Mouse (Mus musculus) kidney, adult 18-20 months (tissue): Measurements from ENCODE around the gene Nid2.
A peak's percentile ranks its signal among the peaks of the same experiment; 100 is the strongest.

ENCODE experiments used
- DNase-seq: peaks from one replicate; pipeline ENCODE4 v3.0.0; 2021

The Nid2 gene

DNA sequence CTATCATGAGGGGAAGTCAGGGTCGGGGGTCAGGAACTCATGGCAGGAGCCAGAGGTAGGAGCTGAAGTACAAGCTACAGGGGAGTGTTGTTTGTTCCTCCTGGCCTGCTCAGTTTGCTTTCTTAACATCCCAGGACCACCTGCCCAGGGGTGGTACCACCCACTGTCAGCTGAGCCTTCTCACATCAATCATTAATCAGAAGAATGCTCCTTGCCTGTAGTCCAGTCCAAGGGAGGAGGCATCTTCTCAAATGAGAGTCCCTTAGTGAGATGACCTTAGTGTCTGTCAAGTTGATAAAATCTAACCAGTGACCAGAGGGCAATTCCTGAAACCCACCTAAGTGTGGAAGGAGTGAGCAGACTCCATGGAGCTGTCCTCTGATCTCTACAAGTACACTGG is 37.4 kb downstream of the Nid2 start:
- no peak for DNase-seq

DNA sequence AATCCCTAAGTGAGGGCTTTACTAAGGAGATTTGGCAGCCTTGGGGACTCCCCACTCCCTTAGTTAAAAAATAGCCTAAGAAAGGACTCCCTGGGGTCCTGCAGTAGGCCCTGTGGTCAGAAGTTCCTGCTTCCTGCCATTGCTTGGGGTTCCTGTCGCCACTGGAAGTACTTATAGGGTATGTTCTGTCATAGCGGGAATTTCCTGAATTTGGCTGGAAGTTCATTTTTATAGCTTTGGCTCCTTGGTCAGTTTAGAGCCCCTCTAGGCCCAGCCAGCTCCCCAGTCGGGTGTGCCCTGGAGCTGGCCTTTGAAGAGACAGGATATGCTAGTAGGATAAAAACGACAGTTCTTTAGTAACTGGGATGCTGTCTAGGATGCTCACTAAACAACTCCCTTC is 43.8 kb downstream of the Nid2 start:
- no peak for DNase-seq

DNA sequence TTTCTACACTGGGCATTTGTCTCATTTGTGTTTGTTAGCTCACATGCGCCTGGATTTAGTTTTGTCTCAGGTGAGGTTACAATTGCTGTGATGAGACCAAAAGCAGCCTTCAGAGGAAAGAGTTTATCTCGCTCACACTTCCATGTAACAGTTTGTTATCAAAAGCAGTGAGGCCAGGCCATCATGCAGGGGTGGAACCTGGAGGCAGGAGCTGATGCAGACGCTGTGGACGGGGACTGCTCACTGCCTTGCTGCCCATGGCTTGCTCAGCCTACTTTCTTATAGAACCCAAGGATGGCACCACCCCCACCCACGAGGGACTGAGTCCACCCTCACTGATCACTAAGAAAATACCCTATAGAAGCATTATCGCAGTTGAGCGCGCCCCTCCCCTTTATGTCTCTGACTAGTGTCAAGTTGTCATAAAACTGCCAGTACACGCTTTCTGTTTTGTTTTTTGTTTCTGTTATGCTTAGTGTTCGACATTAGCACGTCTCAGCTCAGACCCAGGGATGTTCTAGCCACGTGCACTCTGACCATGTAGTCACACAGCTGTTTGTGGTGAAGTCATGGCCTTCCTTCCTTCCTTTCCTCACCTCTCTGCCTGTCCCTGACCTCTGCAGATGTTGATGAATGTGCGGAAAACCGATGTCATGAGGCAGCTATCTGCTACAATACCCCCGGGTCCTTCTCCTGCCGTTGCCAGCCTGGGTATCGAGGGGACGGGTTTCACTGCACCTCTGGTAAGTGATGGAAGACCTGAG is 45.7 kb downstream of the Nid2 start:
- DNase-seq = no peak

GRCm38 (mm10) chr14:19800485-19800884 is 49.4 kb downstream of the Nid2 start:
- no peak for DNase-seq

DNA sequence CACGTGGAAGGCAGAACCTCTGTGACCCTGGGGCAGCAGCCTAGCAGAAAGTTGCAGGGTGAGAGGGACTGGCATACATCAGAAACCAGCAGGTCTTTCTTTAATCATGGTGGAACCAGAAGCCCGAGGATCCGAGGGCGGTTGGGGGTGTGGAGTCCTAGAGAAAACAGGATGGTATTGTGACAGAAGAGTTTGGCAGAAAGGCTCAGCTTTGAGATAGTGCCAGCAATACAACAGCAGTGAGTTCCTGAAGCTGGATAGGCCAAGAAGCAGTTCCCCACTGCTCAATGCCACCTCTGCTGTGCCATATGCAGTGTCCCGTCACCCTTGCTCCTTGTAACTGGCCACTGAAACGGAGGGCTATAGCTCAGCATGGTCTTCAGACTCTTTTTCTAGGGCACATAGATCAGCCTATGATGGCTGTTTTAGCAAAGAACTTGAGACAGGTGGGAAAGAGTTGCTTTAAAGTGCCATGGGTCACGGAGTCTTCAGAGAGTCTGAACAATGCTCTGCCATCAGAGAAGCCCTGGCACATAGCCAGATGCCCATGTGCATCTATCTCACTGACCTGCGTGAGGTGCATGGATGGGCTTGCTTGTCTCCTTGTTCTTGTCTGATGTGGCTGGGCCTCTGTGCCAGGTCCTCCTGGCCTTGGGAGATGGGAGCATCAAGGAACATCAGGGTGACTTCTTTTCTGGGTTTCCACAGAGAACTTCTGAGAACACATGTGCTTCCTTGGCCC is 50.6 kb downstream of the Nid2 start:
- DNase-seq = no peak

DNA sequence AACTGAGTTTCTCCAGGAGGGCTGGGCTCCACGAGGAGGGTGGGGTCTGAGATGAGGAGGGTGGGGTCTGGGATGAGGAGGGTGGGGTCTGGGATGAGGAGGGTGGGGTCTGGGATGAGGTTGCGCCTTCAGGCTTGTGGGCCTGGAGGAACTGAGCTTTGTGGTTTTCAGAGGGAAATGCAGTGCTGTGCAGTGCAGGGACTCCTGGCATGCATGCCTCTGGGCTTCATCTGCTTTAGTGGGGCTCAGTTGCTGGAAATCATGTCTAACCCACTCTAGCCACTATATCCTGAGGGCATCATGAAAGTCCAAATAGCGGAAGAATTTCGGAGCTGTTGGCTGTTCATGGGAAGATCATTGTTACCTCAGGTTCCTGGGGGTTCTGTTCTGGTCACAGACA is 52.2 kb downstream of the Nid2 start:
- no peak for DNase-seq

DNA sequence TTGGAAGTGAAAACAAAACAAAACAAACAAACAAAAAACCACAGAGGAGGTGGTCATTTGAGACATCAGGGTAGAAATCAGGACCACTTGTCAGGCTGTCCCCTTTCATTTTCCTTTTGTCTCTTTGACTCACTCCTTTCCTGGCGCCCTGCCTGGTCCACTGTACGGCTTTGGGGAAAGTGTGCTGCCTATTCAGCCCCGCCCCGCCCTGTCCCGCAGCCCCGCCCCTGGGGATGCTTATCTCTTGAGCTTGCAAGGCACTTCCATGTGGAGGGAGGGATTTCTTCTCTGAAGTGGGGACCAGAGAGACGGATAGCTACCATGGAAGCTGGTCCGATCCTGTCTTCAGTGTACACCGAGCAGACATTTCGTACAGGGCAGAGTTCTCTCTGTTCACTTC is 52.6 kb downstream of the Nid2 start:
- DNase-seq = no peak

DNA sequence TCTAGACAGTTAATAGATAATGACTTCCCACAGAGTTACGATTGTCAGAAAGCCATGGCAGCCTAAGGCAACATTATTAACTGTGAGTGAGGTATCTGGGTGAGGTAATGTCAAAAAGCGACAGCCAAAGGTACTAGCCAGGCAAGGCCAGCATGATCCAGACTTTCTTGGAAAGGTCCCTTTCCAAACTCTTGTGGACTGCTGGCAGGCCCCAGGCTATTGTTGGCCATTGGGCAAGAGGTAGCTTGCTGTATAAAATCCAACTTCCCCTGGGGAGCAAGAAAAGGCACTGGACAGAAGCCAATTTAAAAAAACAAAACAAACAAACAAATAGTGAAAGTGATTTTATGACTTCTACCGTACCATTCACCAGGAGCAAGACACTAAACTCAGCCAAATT is 56.3 kb downstream of the Nid2 start:
- DNase-seq = no peak

- DNase-seq = no peak
These were observed 56.8 kb downstream of the Nid2 start for GRCm38 (mm10) chr14:19807858-19808257.

DNA sequence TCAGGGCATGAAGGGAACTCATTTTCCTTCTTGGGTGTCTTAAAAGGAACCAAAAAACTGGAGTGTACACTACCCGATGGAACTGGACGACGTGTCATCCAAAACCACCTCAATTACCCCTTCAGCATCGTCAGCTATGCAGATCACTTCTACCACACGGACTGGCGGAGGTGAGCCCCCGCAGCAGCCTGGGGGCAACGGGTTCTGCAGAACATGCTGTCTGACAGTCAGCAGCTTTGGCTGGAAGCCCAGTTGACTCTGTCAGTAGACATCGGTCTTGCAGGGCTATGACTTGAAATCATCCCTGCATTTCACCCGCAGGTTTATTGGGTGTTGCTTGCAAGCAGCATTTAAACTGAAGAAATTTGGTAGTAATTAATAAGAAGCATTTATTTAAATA is 58.9 kb downstream of the Nid2 start:
- DNase-seq = no peak

- DNase-seq = no peak
These were observed 62.0 kb downstream of the Nid2 start for GRCm38 (mm10) chr14:19813061-19813460.

GRCm38 (mm10) chr14:19817949-19818348 is 66.9 kb downstream of the Nid2 start:
- peak; percentile 86 for DNase-seq

- no peak for DNase-seq
These were observed 70.6 kb downstream of the Nid2 start for GRCm38 (mm10) chr14:19821686-19822085.

GRCm38 (mm10) chr14:19823321-19824142 is 72.5 kb downstream of the Nid2 start, which contains the start of gene Rtraf:
Rtraf (minus strand) TSS chr14:19823824.
- peak; percentile 92 for DNase-seq

GRCm38 (mm10) chr14:19825481-19825880 is 74.4 kb downstream of the Nid2 start:
- DNase-seq = no peak

DNA sequence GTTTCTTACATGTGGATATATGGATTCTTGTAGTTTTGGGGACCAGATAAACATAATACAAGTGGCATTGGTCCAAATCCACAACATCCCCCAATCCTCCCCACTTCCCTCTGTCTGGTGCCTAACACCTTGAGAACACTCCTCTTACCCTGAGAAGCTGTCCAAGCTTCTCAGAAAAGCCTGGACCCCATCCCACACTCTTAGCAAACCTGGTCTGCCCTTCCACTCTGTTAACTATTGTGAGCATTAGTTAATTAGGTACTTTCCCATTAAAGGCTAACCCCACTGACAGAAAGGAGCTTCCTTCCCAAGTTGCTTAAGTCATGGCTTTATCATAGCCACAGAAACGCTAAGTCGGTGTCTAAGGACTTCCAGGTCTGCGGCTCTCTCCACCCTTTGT is 85.2 kb downstream of the Nid2 start:
- no peak for DNase-seq

DNA sequence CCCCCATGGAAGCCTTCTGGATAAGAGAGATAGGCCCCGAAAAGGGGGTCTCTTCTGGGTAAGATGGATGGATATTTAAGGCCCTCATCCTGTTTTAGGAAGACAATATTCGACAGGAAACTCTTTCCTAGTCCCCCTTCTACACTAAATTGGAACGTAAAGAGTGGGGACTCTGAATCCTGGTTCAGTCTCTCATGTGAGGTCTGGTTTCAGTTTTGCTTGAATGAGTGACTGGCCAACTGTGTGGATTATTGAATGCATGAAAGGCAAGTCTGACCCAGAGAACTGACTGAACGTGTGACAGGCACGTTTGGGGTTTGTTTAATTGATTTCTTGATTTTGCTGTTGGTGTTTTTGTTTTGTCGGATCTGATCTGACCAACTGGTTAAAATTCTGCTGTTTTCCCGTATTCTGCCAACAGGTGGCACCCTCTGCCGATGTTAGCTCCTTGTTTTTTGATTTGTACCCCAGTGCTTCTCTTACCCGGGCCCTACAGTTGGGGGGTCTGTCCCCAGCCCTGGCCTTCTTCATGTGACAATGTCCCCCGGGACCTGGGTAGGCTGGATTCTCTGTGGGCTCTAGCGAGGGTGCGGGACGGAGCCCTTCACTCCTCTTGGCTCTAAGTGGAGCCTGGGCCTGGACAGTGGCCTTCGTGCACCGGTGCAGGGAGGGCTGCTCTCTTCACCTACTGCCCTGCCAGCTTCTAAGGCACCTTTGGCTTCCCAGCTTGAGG is 88.7 kb downstream of the Nid2 start:
- peak; percentile 77 for DNase-seq

DNA sequence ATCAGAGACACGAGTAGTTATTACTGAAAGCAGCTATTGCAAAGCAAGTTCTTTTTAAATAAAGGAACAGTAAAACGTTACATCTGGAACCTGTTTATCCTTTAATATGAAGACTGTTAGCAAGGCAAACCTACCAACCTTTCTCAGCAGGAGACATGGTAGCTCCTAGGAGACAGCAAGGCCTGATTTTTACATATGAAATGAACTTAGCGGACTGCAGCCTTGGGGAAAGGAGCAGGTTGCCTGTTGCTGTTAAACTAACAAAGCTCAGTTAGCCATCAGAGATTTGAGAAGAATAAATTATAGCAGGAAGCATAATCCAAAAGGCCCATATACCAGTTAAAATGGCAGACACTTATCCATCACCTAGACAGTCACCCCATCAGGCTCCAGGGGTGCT is 102.4 kb downstream of the Nid2 start:
- no peak for DNase-seq

DNA sequence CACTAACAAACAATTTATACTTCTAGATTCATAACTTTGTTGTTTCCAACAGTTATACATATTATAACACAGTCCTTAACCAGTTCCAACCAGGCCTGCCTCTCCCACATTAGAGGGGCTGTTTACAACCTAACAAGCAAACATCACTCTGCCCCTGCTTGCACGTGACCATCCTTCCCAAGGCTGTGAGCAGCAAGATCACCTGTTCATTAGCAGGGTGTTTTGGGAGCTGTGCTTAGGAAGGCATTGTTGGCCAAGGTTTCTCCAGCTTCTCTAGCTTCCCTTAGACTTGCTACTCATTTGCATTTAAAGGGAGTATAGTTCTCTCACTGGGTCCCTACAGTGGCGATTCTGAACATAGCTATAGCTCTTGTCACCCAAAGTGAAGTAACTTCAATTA is 107.2 kb downstream of the Nid2 start:
- DNase-seq = no peak

GRCm38 (mm10) chr14:19858808-19859776 is 108.0 kb downstream of the Nid2 start:
- DNase-seq = peak; percentile 2

GRCm38 (mm10) chr14:19860281-19860680 is 109.2 kb downstream of the Nid2 start:
- no peak for DNase-seq
